Mouse (Mus musculus): ENCODE data around the gene Amy2a1.
"Not testable (repeated sequence)": the region's sequence is repeated elsewhere in the genome, so short reads cannot be mapped to it uniquely, and the experiment has no call there.

The Amy2a1 gene

GRCm38 (mm10) chr3:113532328-113532727 lies at the start of gene Amy2a1:
Gene Amy2a1 (minus strand): TSS chr3:113532428.
- not testable (repeated sequence) for DNase-seq (ENCODE audit: low spot score)

- no peak for DNase-seq (ENCODE audit: low spot score)
These were observed 42.4 kb upstream of the Amy2a1 start for GRCm38 (mm10) chr3:113574578-113574977.

GRCm38 (mm10) chr3:113574138-113574537 lies 41.9 kb upstream of the Amy2a1 start:
- no peak for DNase-seq (ENCODE audit: low spot score)

GRCm38 (mm10) chr3:113572158-113572557 lies 39.9 kb upstream of the Amy2a1 start:
- DNase-seq (ENCODE audit: low spot score), result no peak

GRCm38 (mm10) chr3:113539692-113540091 lies 7.5 kb upstream of the Amy2a1 start:
- DNase-seq (ENCODE audit: low spot score), result no peak

Data from spleen, adult 12 weeks (tissue).